Mouse (Mus musculus): ENCODE measurements around the gene Abcb8. TPM values are rescaled to one million over a fixed set of nuclear protein-coding genes. Genes with fewer than 3 reads are reported as not detected.

Gene Abcb8
- polyA plus RNA-seq, 1 experiment from 2014 or later: 54.4 TPM

- H3K27me3 ChIP-seq: no peaks in the 10 kb centered on the region
- no peaks in the 10 kb centered on the region for H3K9me3 ChIP-seq (replicated peaks)
- peak overlapping the region; percentile 48; the same call in 1 of the 2 replicates for H3K4me3 ChIP-seq
- H3K4me1 ChIP-seq (replicated peaks): peaks cover 9% of the 10 kb centered on the region
- H3K27ac ChIP-seq: no peak overlapping the region
- 70% methylated on average over 9 of the region's 9 CpGs for WGBS
- H3K4me2 ChIP-seq: peak overlapping the region; percentile 49
- H3K9ac ChIP-seq: no peak overlapping the region
- H3K36me3 ChIP-seq: no peaks in the 10 kb centered on the region
- ATAC-seq (replicated peaks; ENCODE audit: insufficient number of reproducible peaks, insufficient read depth, low FRiP score, low read depth): no peak
Measured at GRCm38 (mm10) chr5:24366426-24366825, 27.0 kb upstream of the Abcb8 start.

DNA sequence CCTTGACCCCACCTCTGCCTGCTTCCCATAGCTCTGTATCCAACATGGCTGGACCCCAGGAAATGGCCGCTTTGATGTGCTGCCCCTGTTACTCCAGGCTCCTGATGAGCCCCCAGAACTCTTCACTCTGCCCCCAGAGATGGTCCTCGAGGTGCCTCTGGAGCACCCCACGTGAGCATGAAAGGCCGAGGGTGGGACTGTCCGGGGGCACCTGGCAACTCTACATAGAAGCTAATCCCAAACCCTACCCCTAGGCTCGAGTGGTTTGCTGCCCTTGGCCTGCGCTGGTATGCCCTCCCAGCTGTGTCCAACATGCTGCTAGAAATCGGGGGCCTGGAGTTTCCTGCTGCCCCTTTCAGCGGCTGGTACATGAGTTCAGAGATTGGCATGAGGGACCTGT lies 23.7 kb upstream of the Abcb8 start:
- no peak overlapping the region for H3K4me3 ChIP-seq
- peaks cover 20% of the 10 kb centered on the region for H3K4me1 ChIP-seq (replicated peaks)
- 84% methylated on average over 9 of the region's 9 CpGs for WGBS
- ATAC-seq (replicated peaks; ENCODE audit: insufficient number of reproducible peaks, insufficient read depth, low FRiP score, low read depth): no peak
- no peaks in the 10 kb centered on the region for H3K9me3 ChIP-seq (replicated peaks)
- no peak overlapping the region for H3K9ac ChIP-seq
- H3K27ac ChIP-seq: no peak overlapping the region
- no peaks in the 10 kb centered on the region for H3K36me3 ChIP-seq
- no peaks in the 10 kb centered on the region for H3K27me3 ChIP-seq
- no peak overlapping the region for H3K4me2 ChIP-seq

DNA sequence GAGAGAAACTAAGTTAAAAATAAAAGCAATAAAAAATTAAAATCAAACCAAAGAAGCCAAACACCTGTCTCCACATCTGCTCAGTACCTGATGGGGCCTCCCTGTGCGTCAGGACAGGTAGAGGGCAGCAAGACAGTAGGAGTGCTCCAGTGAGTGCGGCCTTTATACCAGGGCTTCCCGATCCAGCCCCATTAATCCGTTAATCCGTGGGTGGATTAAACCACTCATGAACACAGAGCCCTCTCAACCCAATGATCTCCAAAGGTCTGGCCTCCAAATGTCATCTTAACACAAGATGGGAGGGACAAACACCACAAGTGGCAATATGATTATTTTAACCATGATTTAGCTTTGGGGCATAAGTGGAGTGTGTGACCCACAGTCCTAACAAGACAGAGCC lies 19.7 kb upstream of the Abcb8 start:
- peak overlapping the region; percentile 63 for H3K27ac ChIP-seq
- H3K4me1 ChIP-seq (replicated peaks): peaks cover 16% of the 10 kb centered on the region
- no peak overlapping the region for H3K4me2 ChIP-seq
- H3K36me3 ChIP-seq: no peaks in the 10 kb centered on the region
- ATAC-seq (replicated peaks; ENCODE audit: insufficient number of reproducible peaks, insufficient read depth, low FRiP score, low read depth): no peak
- WGBS: 77% methylated on average over 5 of the region's 5 CpGs
- H3K9ac ChIP-seq: no peak overlapping the region
- no peaks in the 10 kb centered on the region for H3K9me3 ChIP-seq (replicated peaks)
- H3K27me3 ChIP-seq: no peaks in the 10 kb centered on the region
- H3K4me3 ChIP-seq: no peak overlapping the region

- H3K9ac ChIP-seq: no peak overlapping the region
- peaks cover 16% of the 10 kb centered on the region for H3K4me1 ChIP-seq (replicated peaks)
- H3K4me3 ChIP-seq: no peak overlapping the region
- H3K27me3 ChIP-seq: no peaks in the 10 kb centered on the region
- 0 out of 2 replicates have a peak, but pooled peaks have one; percentile 8 for ATAC-seq (replicated peaks; ENCODE audit: insufficient number of reproducible peaks, insufficient read depth, low FRiP score, low read depth)
- no peak overlapping the region for H3K4me2 ChIP-seq
- 22% methylated on average over 6 of the region's 6 CpGs for WGBS
- peak overlapping the region; percentile 63 for H3K27ac ChIP-seq
- no peaks in the 10 kb centered on the region for H3K9me3 ChIP-seq (replicated peaks)
- no peaks in the 10 kb centered on the region for H3K36me3 ChIP-seq
Measured at GRCm38 (mm10) chr5:24374216-24374615, 19.2 kb upstream of the Abcb8 start.

- no peaks in the 10 kb centered on the region for H3K9me3 ChIP-seq (replicated peaks)
- ATAC-seq (replicated peaks; ENCODE audit: insufficient number of reproducible peaks, insufficient read depth, low FRiP score, low read depth): no peak
- H3K36me3 ChIP-seq: no peaks in the 10 kb centered on the region
- no peaks in the 10 kb centered on the region for H3K27me3 ChIP-seq
- H3K4me2 ChIP-seq: no peak overlapping the region
- WGBS: 41% methylated on average over 7 of the region's 7 CpGs
- no peak overlapping the region for H3K9ac ChIP-seq
- H3K4me1 ChIP-seq (replicated peaks): peaks cover 22% of the 10 kb centered on the region
- H3K4me3 ChIP-seq: no peak overlapping the region
- H3K27ac ChIP-seq: peak overlapping the region; percentile 5; the same call in 1 of the 2 replicates
Measured at GRCm38 (mm10) chr5:24374666-24375328, 18.7 kb upstream of the Abcb8 start.

DNA sequence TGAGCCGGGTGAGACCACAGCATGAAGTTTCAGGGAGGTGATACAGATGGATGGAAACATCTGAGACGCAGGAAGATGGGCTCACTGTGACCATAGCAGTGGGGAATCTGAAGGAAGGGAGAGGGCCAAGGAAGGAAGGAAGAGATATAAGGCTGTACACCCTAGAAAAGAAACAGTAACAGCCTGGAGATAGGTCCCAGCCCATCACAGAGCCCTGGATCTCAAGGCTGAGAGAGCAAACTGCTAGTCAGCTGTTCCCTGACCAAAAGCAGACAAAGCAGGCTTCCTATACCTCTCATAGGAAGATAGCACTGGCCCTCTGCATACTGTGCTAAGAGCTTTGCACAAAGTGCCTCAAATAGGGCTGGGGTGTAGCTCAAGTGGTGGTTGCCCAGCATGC lies 14.8 kb upstream of the Abcb8 start:
- Histone ChIP-seq H3K9me3 (replicated peaks) (no peaks in the 10 kb centered on the region), H3K4me1 (replicated peaks) (peaks cover 32% of the 10 kb centered on the region), H3K9ac (no peak overlapping the region), H3K4me3 (no peak overlapping the region), H3K4me2 (no peak overlapping the region), H3K27me3 (no peaks in the 10 kb centered on the region), H3K27ac (no peak overlapping the region), H3K36me3 (no peaks in the 10 kb centered on the region)
- 73% methylated on average over 2 of the region's 2 CpGs for WGBS
- ATAC-seq (replicated peaks; ENCODE audit: insufficient number of reproducible peaks, insufficient read depth, low FRiP score, low read depth): no peak

GRCm38 (mm10) chr5:24379501-24379900 lies 14.0 kb upstream of the Abcb8 start:
- H3K27ac ChIP-seq: no peak overlapping the region
- H3K9me3 ChIP-seq (replicated peaks): no peaks in the 10 kb centered on the region
- no peak overlapping the region for H3K4me2 ChIP-seq
- ATAC-seq (replicated peaks; ENCODE audit: insufficient number of reproducible peaks, insufficient read depth, low FRiP score, low read depth): no peak
- H3K27me3 ChIP-seq: no peaks in the 10 kb centered on the region
- no peaks in the 10 kb centered on the region for H3K36me3 ChIP-seq
- H3K4me3 ChIP-seq: no peak overlapping the region
- 58% methylated on average over 4 of the region's 4 CpGs for WGBS
- H3K9ac ChIP-seq: no peak overlapping the region
- H3K4me1 ChIP-seq (replicated peaks): peaks cover 34% of the 10 kb centered on the region

DNA sequence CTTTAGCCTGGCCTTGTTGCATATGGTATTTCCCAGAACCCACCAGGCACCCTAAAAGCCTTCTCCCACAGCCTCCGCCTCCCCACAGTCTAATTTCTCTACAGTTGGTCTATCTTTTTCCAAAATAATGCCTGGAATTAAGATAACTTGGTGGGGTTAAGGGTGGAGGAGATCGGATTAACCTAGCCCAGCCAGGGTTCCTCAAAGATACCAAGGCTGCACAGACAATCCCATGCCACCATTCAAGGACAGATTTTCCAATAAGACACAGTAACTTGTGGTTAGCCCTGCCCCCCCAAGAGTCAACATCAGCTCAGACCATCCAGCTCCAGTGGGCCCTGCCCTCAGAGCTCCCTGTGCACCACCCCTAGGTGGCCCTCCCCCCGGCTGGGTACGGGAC lies 13.0 kb upstream of the Abcb8 start:
- Histone ChIP-seq H3K4me3 (no peak overlapping the region), H3K27me3 (no peaks in the 10 kb centered on the region), H3K9ac (no peak overlapping the region), H3K9me3 (replicated peaks) (no peaks in the 10 kb centered on the region), H3K36me3 (no peaks in the 10 kb centered on the region), H3K4me2 (no peak overlapping the region), H3K27ac (no peak overlapping the region), H3K4me1 (replicated peaks) (peaks cover 32% of the 10 kb centered on the region)
- no peak for ATAC-seq (replicated peaks; ENCODE audit: insufficient number of reproducible peaks, insufficient read depth, low FRiP score, low read depth)
- 81% methylated on average over 4 of the region's 4 CpGs for WGBS

DNA sequence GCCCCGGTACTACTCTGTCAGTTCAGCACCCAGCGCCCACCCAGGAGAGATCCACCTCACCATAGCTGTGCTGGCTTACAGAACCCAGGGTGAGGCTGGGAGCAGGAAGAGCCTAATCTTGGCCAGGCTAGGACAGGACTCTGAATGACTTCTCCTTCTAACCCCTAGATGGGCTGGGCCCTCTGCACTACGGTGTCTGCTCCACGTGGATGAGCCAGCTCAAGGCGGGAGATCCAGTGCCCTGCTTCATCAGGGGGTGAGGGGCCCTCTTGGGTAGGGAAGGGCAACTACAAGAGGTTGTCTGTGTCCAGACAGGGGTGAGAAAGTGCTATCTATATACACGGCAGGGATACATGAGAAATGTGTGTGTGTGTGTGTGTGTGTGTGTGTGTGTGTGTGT lies 12.0 kb upstream of the Abcb8 start:
- H3K9me3 ChIP-seq (replicated peaks): no peaks in the 10 kb centered on the region
- peaks cover 7% of the 10 kb centered on the region for H3K27me3 ChIP-seq
- H3K9ac ChIP-seq: no peak overlapping the region
- no peak overlapping the region for H3K4me3 ChIP-seq
- peaks cover 36% of the 10 kb centered on the region for H3K4me1 ChIP-seq (replicated peaks)
- H3K27ac ChIP-seq: no peak overlapping the region
- no peak for ATAC-seq (replicated peaks; ENCODE audit: insufficient number of reproducible peaks, insufficient read depth, low FRiP score, low read depth)
- H3K36me3 ChIP-seq: no peaks in the 10 kb centered on the region
- no peak overlapping the region for H3K4me2 ChIP-seq
- 60% methylated on average over 6 of the region's 6 CpGs for WGBS

DNA sequence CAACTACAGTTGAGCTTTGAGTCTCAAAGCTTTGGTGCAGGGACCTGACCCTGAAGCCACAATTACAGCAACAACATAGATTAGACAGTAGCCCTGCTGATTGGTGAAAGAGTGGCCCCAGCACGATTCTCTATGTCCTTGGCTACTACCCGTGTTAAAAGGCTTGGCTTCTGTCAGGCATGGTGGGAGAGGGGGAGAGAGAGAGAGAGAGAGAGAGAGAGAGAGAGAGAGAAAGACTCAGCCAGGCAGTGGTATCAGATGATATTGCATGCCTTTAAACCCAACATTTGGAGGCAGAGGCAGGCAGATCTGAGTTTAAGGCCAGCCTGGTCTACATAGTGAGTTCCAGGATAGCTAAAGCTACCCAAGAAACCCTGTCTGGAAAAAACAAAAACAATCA lies 11.5 kb upstream of the Abcb8 start:
- Histone ChIP-seq H3K9ac (no peak overlapping the region), H3K4me2 (no peak overlapping the region), H3K27me3 (peaks cover 12% of the 10 kb centered on the region), H3K36me3 (no peaks in the 10 kb centered on the region), H3K4me1 (replicated peaks) (peaks cover 41% of the 10 kb centered on the region), H3K4me3 (no peak overlapping the region), H3K27ac (no peak overlapping the region), H3K9me3 (replicated peaks) (no peaks in the 10 kb centered on the region)
- WGBS: 57% methylated on average over 2 of the region's 2 CpGs
- ATAC-seq (replicated peaks; ENCODE audit: insufficient number of reproducible peaks, insufficient read depth, low FRiP score, low read depth): no peak

- H3K27ac ChIP-seq: peak overlapping the region; percentile 72
- H3K4me3 ChIP-seq: peak overlapping the region; percentile 51
Measured at GRCm38 (mm10) chr5:24383026-24383859, 10.2 kb upstream of the Abcb8 start.

More at GRCm38 (mm10) chr5:24383026-24383859, 10.2 kb upstream of the Abcb8 start:
- H3K9me3 ChIP-seq (replicated peaks): no peaks in the 10 kb centered on the region
- peak overlapping the region; percentile 82 for H3K4me2 ChIP-seq
- H3K4me1 ChIP-seq (replicated peaks): peaks cover 53% of the 10 kb centered on the region
- H3K9ac ChIP-seq: peak overlapping the region; percentile 59
- peak; percentile 84 for ATAC-seq (replicated peaks; ENCODE audit: insufficient number of reproducible peaks, insufficient read depth, low FRiP score, low read depth)
- 1% methylated on average over 34 of the region's 34 CpGs for WGBS
- H3K36me3 ChIP-seq: no peaks in the 10 kb centered on the region
- peaks cover 14% of the 10 kb centered on the region for H3K27me3 ChIP-seq

Measured in heart, embryonic 15.5 days (tissue).